Mouse (Mus musculus): ENCODE data around the gene Rerg. TPM values are rescaled to one million over a fixed set of nuclear protein-coding genes. Genes with fewer than 3 reads are reported as not detected.

Gene Rerg
- polyA plus RNA-seq, 1 experiment from 2014 or later, result 3.6 TPM

GRCm38 (mm10) chr6:137159372-137159926 is 10.8 kb downstream of the Rerg start:
- H3K36me3 ChIP-seq (replicated peaks), result no peaks in the 10 kb centered on the region
- no peak overlapping the region for H3K27ac ChIP-seq (replicated peaks)
- DNase-seq (ENCODE audit: low spot score), result no peak
- 92% methylated on average over 8 of the region's 8 CpGs for WGBS
- H3K27me3 ChIP-seq (replicated peaks; ENCODE audit: low read depth, poor library complexity, severe bottlenecking), result peaks cover 6% of the 10 kb centered on the region; the same call in 1 of the 2 replicates
- no peaks in the 10 kb centered on the region for H3K9me3 ChIP-seq
- H3K4me3 ChIP-seq, result no peak overlapping the region
- H3K4me1 ChIP-seq, result peaks cover 14% of the 10 kb centered on the region

DNA sequence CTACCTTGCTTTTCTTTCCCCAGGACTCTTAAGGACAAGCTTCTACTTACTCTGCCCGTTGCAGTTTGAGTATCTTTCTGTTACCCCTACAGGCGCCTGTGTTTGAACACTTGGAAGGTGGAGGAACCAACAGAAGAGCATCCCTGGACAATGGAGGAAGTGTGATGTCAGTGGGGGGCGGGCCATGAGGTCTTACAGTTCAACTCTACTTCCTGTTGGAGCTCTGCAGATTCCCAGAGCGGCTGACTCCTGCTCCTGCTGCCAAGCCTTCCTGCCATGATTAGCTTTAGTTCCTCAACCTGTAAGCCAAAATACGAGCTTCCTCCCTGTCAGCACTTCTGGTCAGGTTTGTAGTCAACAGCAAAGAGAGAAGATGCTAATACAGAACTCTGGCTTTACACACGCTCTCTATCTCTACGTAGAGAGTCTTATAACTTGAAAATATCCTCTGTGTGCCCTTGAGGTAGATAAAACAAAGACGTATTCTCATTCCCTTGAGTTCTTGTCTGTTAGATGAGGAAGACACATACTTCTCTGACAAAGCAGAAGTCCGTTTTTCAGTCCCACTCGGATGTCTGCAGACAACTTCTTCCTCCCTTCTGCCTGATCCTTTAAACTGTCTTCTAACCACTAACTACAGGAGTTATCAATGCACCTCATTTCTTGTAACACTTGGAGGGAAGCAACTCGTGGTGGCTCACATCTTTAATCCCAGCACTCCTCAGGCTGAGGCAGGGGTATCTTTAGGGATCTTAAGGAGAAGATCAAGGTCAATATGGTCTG is 13.7 kb downstream of the Rerg start:
- DNase-seq (ENCODE audit: low spot score), result no peak
- H3K27ac ChIP-seq (replicated peaks), result no peak overlapping the region
- H3K9me3 ChIP-seq, result no peaks in the 10 kb centered on the region
- H3K4me3 ChIP-seq, result no peak overlapping the region
- no peaks in the 10 kb centered on the region; the same call in 1 of the 2 replicates for H3K27me3 ChIP-seq (replicated peaks; ENCODE audit: low read depth, poor library complexity, severe bottlenecking)
- peaks cover 14% of the 10 kb centered on the region for H3K4me1 ChIP-seq
- WGBS, result 75% methylated on average over 11 of the region's 11 CpGs
- H3K36me3 ChIP-seq (replicated peaks), result no peaks in the 10 kb centered on the region

- Histone ChIP-seq H3K27me3 (replicated peaks; ENCODE audit: low read depth, poor library complexity, severe bottlenecking) (no peaks in the 10 kb centered on the region; the same call in 1 of the 2 replicates), H3K27ac (replicated peaks) (no peak overlapping the region), H3K4me3 (no peak overlapping the region), H3K9me3 (no peaks in the 10 kb centered on the region), H3K4me1 (peaks cover 9% of the 10 kb centered on the region), H3K36me3 (replicated peaks) (no peaks in the 10 kb centered on the region)
- DNase-seq (ENCODE audit: low spot score), result no peak
- WGBS, result 71% methylated on average over 26 of the region's 26 CpGs
Measured at GRCm38 (mm10) chr6:137155196-137156137, 14.8 kb downstream of the Rerg start.

DNA sequence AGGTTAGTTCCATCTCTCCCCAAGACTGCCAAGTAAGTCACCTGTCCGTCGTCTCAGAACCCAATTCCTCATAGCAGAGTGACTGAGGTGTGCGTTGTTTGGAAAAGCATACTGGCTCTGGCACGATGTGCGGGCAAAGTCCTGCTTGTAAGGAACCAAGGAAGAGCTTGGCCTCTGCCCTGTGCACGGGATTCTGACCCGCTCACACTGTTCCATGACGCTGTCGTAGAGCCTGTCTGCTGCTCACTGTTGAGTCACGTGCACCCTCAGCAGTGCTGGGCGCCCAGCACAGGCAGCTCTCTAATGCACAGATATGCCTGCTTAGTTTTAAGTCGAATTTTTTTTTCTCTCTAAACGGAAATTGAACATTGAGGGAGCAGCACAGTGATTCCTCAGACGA is 17.3 kb downstream of the Rerg start:
- no peaks in the 10 kb centered on the region for H3K36me3 ChIP-seq (replicated peaks)
- H3K9me3 ChIP-seq, result no peaks in the 10 kb centered on the region
- 91% methylated on average over 14 of the region's 14 CpGs for WGBS
- H3K4me3 ChIP-seq, result no peak overlapping the region
- H3K27me3 ChIP-seq (replicated peaks; ENCODE audit: low read depth, poor library complexity, severe bottlenecking), result no peaks in the 10 kb centered on the region; the same call in 1 of the 2 replicates
- peaks cover 9% of the 10 kb centered on the region for H3K4me1 ChIP-seq
- H3K27ac ChIP-seq (replicated peaks), result no peak overlapping the region
- no peak for DNase-seq (ENCODE audit: low spot score)

GRCm38 (mm10) chr6:137151015-137151414 is 19.3 kb downstream of the Rerg start:
- H3K36me3 ChIP-seq (replicated peaks), result no peaks in the 10 kb centered on the region
- no peaks in the 10 kb centered on the region; the same call in 1 of the 2 replicates for H3K27me3 ChIP-seq (replicated peaks; ENCODE audit: low read depth, poor library complexity, severe bottlenecking)
- WGBS, result 85% methylated on average over 2 of the region's 2 CpGs
- no peak overlapping the region for H3K27ac ChIP-seq (replicated peaks)
- peaks cover 9% of the 10 kb centered on the region for H3K4me1 ChIP-seq
- no peak overlapping the region for H3K4me3 ChIP-seq
- H3K9me3 ChIP-seq, result peaks cover 5% of the 10 kb centered on the region; the same call in 1 of the 2 replicates
- no peak for DNase-seq (ENCODE audit: low spot score)

DNA sequence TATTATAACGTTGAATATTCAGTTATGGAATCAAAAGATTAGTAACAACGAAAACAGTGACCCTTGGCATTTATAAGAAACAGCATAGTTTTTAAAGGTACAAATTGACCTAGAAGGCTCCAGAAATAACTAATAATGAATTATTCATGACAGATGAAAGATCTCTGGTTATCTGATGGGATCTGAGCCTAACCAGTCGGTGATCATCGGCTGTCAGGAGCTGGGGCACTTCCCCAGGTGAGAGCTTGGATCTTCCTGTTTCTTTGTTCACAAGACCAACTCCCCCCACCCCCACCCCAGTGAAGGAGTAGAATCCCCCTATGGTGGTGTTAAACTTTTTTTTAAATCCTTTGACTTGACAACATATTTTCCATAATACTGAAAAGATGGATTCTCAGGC is 20.5 kb downstream of the Rerg start:
- no peak overlapping the region for H3K4me3 ChIP-seq
- WGBS, result 78% methylated on average over 4 of the region's 4 CpGs
- H3K27me3 ChIP-seq (replicated peaks; ENCODE audit: low read depth, poor library complexity, severe bottlenecking), result no peaks in the 10 kb centered on the region; the same call in 1 of the 2 replicates
- H3K4me1 ChIP-seq, result peaks cover 10% of the 10 kb centered on the region
- H3K36me3 ChIP-seq (replicated peaks), result no peaks in the 10 kb centered on the region
- H3K9me3 ChIP-seq, result peaks cover 5% of the 10 kb centered on the region; the same call in 1 of the 2 replicates
- no peak overlapping the region for H3K27ac ChIP-seq (replicated peaks)
- DNase-seq (ENCODE audit: low spot score), result no peak

GRCm38 (mm10) chr6:137146910-137147309 is 23.4 kb downstream of the Rerg start:
- no peaks in the 10 kb centered on the region for H3K27me3 ChIP-seq (replicated peaks; ENCODE audit: low read depth, poor library complexity, severe bottlenecking)
- H3K36me3 ChIP-seq (replicated peaks), result no peaks in the 10 kb centered on the region
- H3K4me3 ChIP-seq, result no peak overlapping the region
- peaks cover 33% of the 10 kb centered on the region for H3K4me1 ChIP-seq
- DNase-seq (ENCODE audit: low spot score), result no peak
- H3K9me3 ChIP-seq, result peaks cover 5% of the 10 kb centered on the region; the same call in 1 of the 2 replicates
- H3K27ac ChIP-seq (replicated peaks), result no peak overlapping the region
- 97% methylated on average over 2 of the region's 2 CpGs for WGBS

- no peak for DNase-seq (ENCODE audit: low spot score)
- WGBS, result 94% methylated on average over 11 of the region's 11 CpGs
- H3K27ac ChIP-seq (replicated peaks), result no peak overlapping the region
Measured at GRCm38 (mm10) chr6:137145611-137146010, 24.7 kb downstream of the Rerg start.

DNA sequence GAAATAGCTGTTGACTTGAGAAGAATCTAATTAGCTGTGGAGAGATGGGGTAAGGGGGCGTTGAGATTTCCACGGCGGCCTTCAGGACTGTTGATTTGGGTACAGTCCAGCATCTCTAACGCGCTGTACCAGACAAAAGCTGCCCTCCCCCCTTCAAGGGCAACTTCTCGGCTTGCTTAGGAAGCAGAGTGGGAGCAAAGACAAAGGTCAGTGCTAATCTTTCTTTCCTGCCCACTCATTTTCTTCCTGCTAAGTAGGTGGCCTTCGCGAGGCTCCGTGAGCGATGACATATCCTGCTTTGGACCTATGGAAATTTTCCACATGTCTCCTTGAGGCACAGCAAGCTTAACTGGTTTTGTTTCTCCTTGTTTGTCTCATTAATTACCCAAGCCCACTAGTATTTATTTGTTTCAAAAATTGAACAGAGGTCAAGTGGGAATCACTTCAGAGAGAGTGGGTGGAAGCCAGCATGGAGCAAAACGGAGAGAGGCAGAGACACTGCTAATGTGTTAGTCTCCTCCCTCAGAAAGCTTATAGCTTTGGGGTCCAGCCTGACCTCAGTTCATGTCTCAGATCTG is 25.2 kb downstream of the Rerg start:
- Histone ChIP-seq H3K27ac (replicated peaks) (0 out of 2 replicates have a peak overlapping the region, but pooled peaks have one; percentile 1), H3K4me1 (peaks cover 51% of the 10 kb centered on the region), H3K4me3 (no peak overlapping the region), H3K27me3 (replicated peaks; ENCODE audit: low read depth, poor library complexity, severe bottlenecking) (peaks cover 2% of the 10 kb centered on the region; the same call in 1 of the 2 replicates), H3K36me3 (replicated peaks) (no peaks in the 10 kb centered on the region), H3K9me3 (peaks cover 5% of the 10 kb centered on the region; the same call in 1 of the 2 replicates)
- DNase-seq (ENCODE audit: low spot score), result no peak
- 63% methylated on average over 11 of the region's 11 CpGs for WGBS

More at GRCm38 (mm10) chr6:137145611-137146010, 24.7 kb downstream of the Rerg start:
- Histone ChIP-seq H3K4me1 (peaks cover 46% of the 10 kb centered on the region), H3K9me3 (peaks cover 5% of the 10 kb centered on the region; the same call in 1 of the 2 replicates), H3K36me3 (replicated peaks) (no peaks in the 10 kb centered on the region), H3K27me3 (replicated peaks; ENCODE audit: low read depth, poor library complexity, severe bottlenecking) (no peaks in the 10 kb centered on the region), H3K4me3 (no peak overlapping the region)

- Histone ChIP-seq H3K9me3 (peaks cover 5% of the 10 kb centered on the region; the same call in 1 of the 2 replicates), H3K27me3 (replicated peaks; ENCODE audit: low read depth, poor library complexity, severe bottlenecking) (peaks cover 8% of the 10 kb centered on the region; the same call in 1 of the 2 replicates), H3K4me3 (no peak overlapping the region), H3K36me3 (replicated peaks) (no peaks in the 10 kb centered on the region), H3K4me1 (peaks cover 51% of the 10 kb centered on the region), H3K27ac (replicated peaks) (no peak overlapping the region)
- WGBS, result 91% methylated on average over 10 of the region's 10 CpGs
- DNase-seq (ENCODE audit: low spot score), result no peak
Measured at GRCm38 (mm10) chr6:137144526-137144840, 25.8 kb downstream of the Rerg start.

DNA sequence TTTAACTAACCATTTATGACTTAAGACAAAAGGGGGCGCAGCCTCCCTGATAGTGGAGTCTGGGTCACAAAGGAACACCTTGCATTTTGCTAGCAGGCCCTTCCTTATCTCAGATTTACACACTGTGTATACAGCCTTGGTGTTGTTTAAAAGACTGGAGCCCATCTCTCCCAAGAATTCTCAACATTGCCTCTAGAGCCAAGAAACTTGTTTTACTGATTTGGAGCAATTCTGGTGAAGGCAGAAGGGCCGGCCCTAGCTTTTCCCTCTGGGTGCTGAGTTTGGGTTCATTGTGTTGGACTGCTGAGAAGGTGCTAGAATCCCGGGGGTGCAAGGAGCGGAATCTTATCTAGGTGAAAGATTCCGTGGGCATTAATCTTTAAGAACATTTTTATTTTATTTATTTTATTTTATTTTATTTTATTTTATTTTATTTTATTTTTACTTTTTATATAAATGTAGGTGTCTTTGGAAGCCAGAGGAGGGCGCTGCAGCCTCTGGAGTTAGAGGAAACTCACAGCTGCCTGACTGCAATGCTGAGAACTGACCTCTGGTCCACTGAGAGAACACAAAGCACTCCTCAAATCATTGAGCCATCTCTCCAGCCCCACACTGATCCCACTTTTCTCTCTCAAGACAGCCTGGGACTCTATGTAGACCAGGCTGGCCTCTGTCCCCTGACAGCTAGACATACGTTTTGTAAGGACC is 26.3 kb downstream of the Rerg start:
- WGBS, result 83% methylated on average over 7 of the region's 7 CpGs
- H3K9me3 ChIP-seq, result peaks cover 5% of the 10 kb centered on the region; the same call in 1 of the 2 replicates
- H3K27me3 ChIP-seq (replicated peaks; ENCODE audit: low read depth, poor library complexity, severe bottlenecking), result peaks cover 8% of the 10 kb centered on the region; the same call in 1 of the 2 replicates
- H3K36me3 ChIP-seq (replicated peaks), result no peaks in the 10 kb centered on the region
- peak overlapping the region; percentile 84; the same call in 1 of the 2 replicates for H3K27ac ChIP-seq (replicated peaks)
- no peak overlapping the region for H3K4me3 ChIP-seq
- H3K4me1 ChIP-seq, result peaks cover 53% of the 10 kb centered on the region
- no peak for DNase-seq (ENCODE audit: low spot score)
